Mouse (Mus musculus): Measurements from ENCODE around the gene Fstl4.
A peak's percentile ranks its signal among the peaks of the same experiment; 100 is the strongest.

GRCm38 (mm10) chr11:53146290-53146689 is 381.9 kb downstream of the Fstl4 start:
- TF ChIP-seq CTCF (IDR thresholded peaks at IDR 0.05; ENCODE audit: control insufficient read depth, insufficient read depth, insufficient read length) (peak; percentile 3), MAX (IDR thresholded peaks at IDR 0.05) (no peak), MYOD1 (IDR thresholded peaks at IDR 0.05; ENCODE audit: control insufficient read depth, insufficient read length, low read depth) (no peak), USF1 (IDR thresholded peaks at IDR 0.05; ENCODE audit: low read depth) (no peak), FOSL1 (IDR thresholded peaks at IDR 0.05; ENCODE audit: insufficient read depth, low read length, poor library complexity, severe bottlenecking) (no peak), CEBPB (IDR thresholded peaks at IDR 0.05; ENCODE audit: low read depth) (no peak)
